18 mouse cellular contexts compared by ENCODE assay signal in the genomic region with DNA sequence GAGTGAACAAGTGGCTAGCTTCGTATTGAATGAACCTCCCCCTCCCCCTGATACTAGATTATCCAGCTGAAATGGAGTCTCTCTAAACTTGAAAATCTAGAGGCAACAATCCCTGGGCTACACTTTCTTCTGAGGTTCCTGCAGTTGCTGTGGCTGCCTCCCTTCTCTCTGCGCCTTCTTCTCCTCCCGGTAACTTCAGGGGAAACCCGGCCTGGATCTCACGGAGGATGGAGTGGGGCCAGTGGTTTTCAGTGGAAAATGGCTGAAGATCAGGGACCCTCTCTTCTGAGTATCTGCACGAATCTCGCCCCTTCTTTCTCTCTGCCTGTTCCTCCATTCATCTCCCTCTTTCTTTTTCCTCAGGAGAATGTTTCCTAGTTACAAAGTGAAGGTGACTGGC. TPM values are rescaled to one million over a fixed set of nuclear protein-coding genes. Genes with fewer than 3 reads are reported as not detected.
DNase-seq lines count a peak whose midpoint lies in the region; ATAC-seq and TF ChIP-seq lines count a peak whose summit lies in the region.
"Had no signal": no experiment of that assay in that cellular context is flagged by ENCODE, and none has a peak within 500 bp of the region (broad histone marks: within the 10 kb centered on the region; RNA-seq: fewer than 3 reads in every experiment).

No protein-coding gene starts in this region.

- peak overlapping the region; percentile 66 for H3K4me2 ChIP-seq in heart, embryonic 14.5 days (ENCODE audit: low read length)
- peak overlapping the region; percentile 61 for H3K4me2 ChIP-seq in lung, embryonic 16.5 days (ENCODE audit: low read depth, low read length)
- peak overlapping the region; percentile 37 for H3K4me2 ChIP-seq in limb, embryonic 15.5 days
- H3K4me2 ChIP-seq in kidney, embryonic 14.5 days (replicated peaks; ENCODE audit: low read depth, low read length) = no peak overlapping the region
- H3K4me2 ChIP-seq: liver, embryonic 15.5 days had no signal

- H3K79me2 ChIP-seq in heart, adult 2 months (replicated peaks; ENCODE audit: control insufficient read depth, insufficient read depth, low read length) = no peaks in the 10 kb centered on the region

- H3K36me3 ChIP-seq in heart, embryonic 14.5 days (ENCODE audit: control insufficient read depth, insufficient read depth, low read length) = peaks cover 23% of the 10 kb centered on the region
- peaks cover 3% of the 10 kb centered on the region for H3K36me3 ChIP-seq in heart, adult 2 months (ENCODE audit: control insufficient read depth, insufficient read depth, low read length)
- no peaks in the 10 kb centered on the region; the same call in 1 of the 2 replicates for H3K36me3 ChIP-seq in lung, embryonic 16.5 days (ENCODE audit: control insufficient read depth, insufficient read depth, low read length)
- H3K36me3 ChIP-seq in limb, embryonic 15.5 days = no peaks in the 10 kb centered on the region
- no peaks in the 10 kb centered on the region for H3K36me3 ChIP-seq in kidney, embryonic 14.5 days (ENCODE audit: control insufficient read depth, insufficient read depth, low read length)
- H3K36me3 ChIP-seq: liver, embryonic 15.5 days had no signal

- peak overlapping the region in 1 of 2 experiments; percentile 65; a peak in 2 of 4 replicates for H3K4me3 ChIP-seq in heart, embryonic 14.5 days (ENCODE audit: control insufficient read depth in 1 of 2, insufficient read depth in 1 of 2, low read depth in 1 of 2, low read length in 2 of 2)
- no peak overlapping the region for H3K4me3 ChIP-seq in heart, adult 2 months
- peak overlapping the region; percentile 66 for H3K4me3 ChIP-seq in lung, embryonic 16.5 days (ENCODE audit: low read length)
- peak overlapping the region; percentile 48 for H3K4me3 ChIP-seq in limb, embryonic 15.5 days
- H3K4me3 ChIP-seq in kidney, embryonic 14.5 days (ENCODE audit: low read length) = no peak overlapping the region
- H3K4me3 ChIP-seq: left cerebral cortex, adult 2 months; liver, embryonic 15.5 days had no signal

- peak overlapping the region; percentile 64 to 90; a peak in 3 of 4 replicates for H3K27ac ChIP-seq in heart, embryonic 14.5 days (replicated peaks in 1 of 2; ENCODE audit: control insufficient read depth in 1 of 2, insufficient read depth in 1 of 2, low read depth in 2 of 2, low read length in 2 of 2)
- H3K27ac ChIP-seq in heart, adult 2 months = no peak overlapping the region; the same call in 1 of the 2 replicates
- peak overlapping the region; percentile 80 for H3K27ac ChIP-seq in lung, embryonic 16.5 days (ENCODE audit: low read length)
- H3K27ac ChIP-seq in limb, embryonic 15.5 days = peak overlapping the region; percentile 28
- H3K27ac ChIP-seq in kidney, embryonic 14.5 days (ENCODE audit: low read depth, low read length) = no peak overlapping the region
- H3K27ac ChIP-seq: hindbrain, postnatal 0 days; left cerebral cortex, adult 2 months; liver, embryonic 15.5 days had no signal

- WGBS in heart, embryonic 14.5 days = 12% methylated on average over 7 of the region's 7 CpGs
- WGBS in heart, adult 2 months = 19% methylated on average over 7 of the region's 7 CpGs
- 2% methylated on average over 7 of the region's 7 CpGs for WGBS in lung, embryonic 16.5 days
- 8% methylated on average over 7 of the region's 7 CpGs for WGBS in limb, embryonic 15.5 days
- WGBS in kidney, embryonic 14.5 days = 1% methylated on average over 7 of the region's 7 CpGs

- H3K9ac ChIP-seq in heart, embryonic 14.5 days (ENCODE audit: low read length) = peak overlapping the region; percentile 89
- no peak overlapping the region for H3K9ac ChIP-seq in heart, adult 2 months (ENCODE audit: low read depth, low read length)
- H3K9ac ChIP-seq in lung, embryonic 16.5 days (ENCODE audit: low read length) = peak overlapping the region; percentile 79
- 0 out of 2 replicates have a peak overlapping the region, but pooled peaks have one; percentile 39 for H3K9ac ChIP-seq in limb, embryonic 15.5 days
- H3K9ac ChIP-seq in kidney, embryonic 14.5 days (ENCODE audit: low read depth, low read length) = no peak overlapping the region
- H3K9ac ChIP-seq: liver, embryonic 15.5 days had no signal

- no peak for TF ChIP-seq EP300 in heart, adult 2 months (IDR thresholded peaks at IDR 0.05; ENCODE audit: insufficient read depth, low read depth, low read length)

- TF ChIP-seq POLR2A in heart, adult 2 months (IDR thresholded peaks at IDR 0.05; ENCODE audit: insufficient read depth, low read depth, low read length) = no peak

- peaks cover 24 to 43% of the 10 kb centered on the region in 2 experiments for H3K4me1 ChIP-seq in heart, embryonic 14.5 days (ENCODE audit: control insufficient read depth in 2 of 2, insufficient read depth in 2 of 2, low read length in 2 of 2)
- peaks cover 3% of the 10 kb centered on the region; the same call in 1 of the 2 replicates for H3K4me1 ChIP-seq in heart, adult 2 months (ENCODE audit: control insufficient read depth, insufficient read depth, low read length)
- peaks cover 11% of the 10 kb centered on the region for H3K4me1 ChIP-seq in lung, embryonic 16.5 days (replicated peaks; ENCODE audit: control insufficient read depth, insufficient read depth, low read length)
- peaks cover 35% of the 10 kb centered on the region for H3K4me1 ChIP-seq in limb, embryonic 15.5 days
- H3K4me1 ChIP-seq in kidney, embryonic 14.5 days (ENCODE audit: control insufficient read depth, insufficient read depth, low read length) = no peaks in the 10 kb centered on the region
- H3K4me1 ChIP-seq: liver, embryonic 15.5 days had no signal

- intact Hi-C loops in heart, adult 2 months (cut with DNase I) = no loop called here

- H3K9me3 ChIP-seq in heart, embryonic 14.5 days (ENCODE audit: control insufficient read depth, low read length) = no peaks in the 10 kb centered on the region
- no peaks in the 10 kb centered on the region for H3K9me3 ChIP-seq in lung, embryonic 16.5 days (ENCODE audit: control insufficient read depth, low read length)
- no peaks in the 10 kb centered on the region for H3K9me3 ChIP-seq in limb, embryonic 15.5 days
- no peaks in the 10 kb centered on the region for H3K9me3 ChIP-seq in kidney, embryonic 14.5 days (ENCODE audit: control insufficient read depth, low read length)
- H3K9me3 ChIP-seq: liver, embryonic 15.5 days had no signal

- no peak for TF ChIP-seq CTCF in heart, adult 2 months (IDR thresholded peaks at IDR 0.05)

- DNase-seq in heart, adult 2 months = no peak
- no peak for DNase-seq in lung, adult 18-20 months
- peak; percentile 75 for DNase-seq in embryo, embryonic 11 days
- no peak for DNase-seq in layer of hippocampus, postnatal 14 days (ENCODE audit: low spot score in 2 of 2)
- DNase-seq: adrenal gland, postnatal 10 days; gastrocnemius, postnatal 36 days; kidney, postnatal 14 days had no signal

- peaks cover 12% of the 10 kb centered on the region for H3K27me3 ChIP-seq in heart, embryonic 14.5 days (ENCODE audit: control insufficient read depth, insufficient read depth, low read length)
- 0 out of 2 replicates have a peak, but pooled peaks cover 2% of the 10 kb centered on the region for H3K27me3 ChIP-seq in heart, adult 2 months (ENCODE audit: control insufficient read depth, insufficient read depth, low read length)
- peaks cover 56% of the 10 kb centered on the region for H3K27me3 ChIP-seq in lung, embryonic 16.5 days (ENCODE audit: control insufficient read depth, insufficient read depth, low read depth, low read length)
- H3K27me3 ChIP-seq in limb, embryonic 15.5 days = peaks cover 83% of the 10 kb centered on the region
- H3K27me3 ChIP-seq in kidney, embryonic 14.5 days (ENCODE audit: control insufficient read depth, insufficient read depth, low read length) = peaks cover 100% of the 10 kb centered on the region

- ATAC-seq in heart, embryonic 14.5 days (ENCODE audit: insufficient number of reproducible peaks, insufficient read depth, low FRiP score, low read depth) = no peak
- no peak for ATAC-seq in lung, embryonic 16.5 days (ENCODE audit: low read depth)
- no peak for ATAC-seq in limb, embryonic 15.5 days (ENCODE audit: insufficient number of reproducible peaks, low FRiP score, low TSS enrichment, low read depth)
- no peak for ATAC-seq in kidney, embryonic 14.5 days (ENCODE audit: low FRiP score, low TSS enrichment)
- ATAC-seq: CD4-positive, CD25-positive, alpha-beta regulatory T cell, adult 4 months; forebrain, embryonic 16.5 days; hindbrain, postnatal 0 days had no signal

RNA-seq across cellular contexts. Expression of a gene that starts 7.9 kb away (rescaled TPM):
- 33.1 and 39.2 TPM in 2 replicates for polyA plus RNA-seq in heart, embryonic 14.5 days (2014; fragmentation: Nextera tagmentation; extraction: Ambion mirVana)
- 10 to 100 TPM; 22.6 to 36.9 TPM for total RNA-seq in heart, adult 2 months (2021)
- 26.5 and 27.0 TPM in 2 replicates for polyA plus RNA-seq in heart, adult 2 months (2012; rRNA removed)
- polyA plus RNA-seq in lung, embryonic 16.5 days (2015; fragmentation: Nextera tagmentation; extraction: Ambion mirVana) = 53.0 and 58.7 TPM in 2 replicates
- polyA plus RNA-seq in limb, embryonic 15.5 days (2015; fragmentation: Nextera tagmentation; extraction: Ambion mirVana) = 18.1 and 21.3 TPM in 2 replicates
- not detected for total RNA-seq in layer of hippocampus, postnatal 14 days (2021)
- polyA plus RNA-seq in kidney, embryonic 14.5 days (2014; fragmentation: Nextera tagmentation; extraction: Ambion mirVana) = not detected in 2 replicates
- total RNA-seq: gastrocnemius, postnatal 36 days; hindbrain, postnatal 0 days; left cerebral cortex, adult 2 months; midbrain, postnatal 0 days; neutrophil, adult 5-6 weeks had no signal
- polyA plus RNA-seq: CD4-positive, CD25-positive, alpha-beta regulatory T cell, adult 4 months; forebrain, embryonic 16.5 days had no signal

Comparison
In these comparisons a context has a peak if more than half of its experiments do, and no peak if none do; other contexts are left out.
1. H3K27ac ChIP-seq: peak in heart, embryonic 14.5 days (2 of 2), lung, embryonic 16.5 days (single experiment) and limb, embryonic 15.5 days (single experiment); none in heart, adult 2 months (single experiment) and kidney, embryonic 14.5 days (single experiment).
2. H3K9ac ChIP-seq: peak in heart, embryonic 14.5 days (single experiment), lung, embryonic 16.5 days (single experiment) and limb, embryonic 15.5 days (single experiment); none in heart, adult 2 months (single experiment) and kidney, embryonic 14.5 days (single experiment).
3. H3K4me3 ChIP-seq: peak in lung, embryonic 16.5 days (single experiment) and limb, embryonic 15.5 days (single experiment); none in heart, adult 2 months (single experiment) and kidney, embryonic 14.5 days (single experiment).
4. RNA of a gene that starts 7.9 kb away (polyA plus RNA-seq): 53.0 to 58.7 TPM in lung, embryonic 16.5 days, 33.1 to 39.2 TPM in heart, embryonic 14.5 days, 26.5 to 27.0 TPM in heart, adult 2 months and 18.1 to 21.3 TPM in limb, embryonic 15.5 days; not detected in kidney, embryonic 14.5 days; every median in the first group is over 10 times any median in the second.